Mouse (Mus musculus) cerebellum, adult 11-12 months (tissue): ENCODE data around the gene Rcor1.
"Not testable (repeated sequence)": the region's sequence is repeated elsewhere in the genome, so short reads cannot be mapped to it uniquely, and the experiment has no call there.

ENCODE experiments used
- DNase-seq: peaks from one replicate; pipeline ENCODE4 v3.0.0; 2022

The Rcor1 gene

DNA sequence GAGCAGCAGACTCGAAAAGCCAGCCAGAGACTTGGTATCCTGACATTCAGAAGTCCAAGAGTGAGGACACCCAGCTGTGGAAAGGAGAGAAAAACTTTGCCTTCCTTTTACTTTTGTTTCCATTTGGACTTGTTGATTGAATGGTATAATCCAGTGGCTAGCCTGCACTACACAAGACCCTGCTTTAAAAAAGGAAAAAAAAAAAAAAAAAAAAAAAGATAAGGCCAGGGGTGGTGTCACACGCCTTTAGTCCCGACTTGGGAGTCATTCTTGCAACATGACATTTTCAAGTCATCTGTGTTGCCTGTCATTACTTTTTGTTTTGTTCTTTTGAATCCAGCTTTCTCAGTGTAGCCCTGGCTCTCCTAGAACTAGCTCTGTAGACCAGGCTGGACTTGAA lies 17.6 kb upstream of the Rcor1 start:
- no peak for DNase-seq

DNA sequence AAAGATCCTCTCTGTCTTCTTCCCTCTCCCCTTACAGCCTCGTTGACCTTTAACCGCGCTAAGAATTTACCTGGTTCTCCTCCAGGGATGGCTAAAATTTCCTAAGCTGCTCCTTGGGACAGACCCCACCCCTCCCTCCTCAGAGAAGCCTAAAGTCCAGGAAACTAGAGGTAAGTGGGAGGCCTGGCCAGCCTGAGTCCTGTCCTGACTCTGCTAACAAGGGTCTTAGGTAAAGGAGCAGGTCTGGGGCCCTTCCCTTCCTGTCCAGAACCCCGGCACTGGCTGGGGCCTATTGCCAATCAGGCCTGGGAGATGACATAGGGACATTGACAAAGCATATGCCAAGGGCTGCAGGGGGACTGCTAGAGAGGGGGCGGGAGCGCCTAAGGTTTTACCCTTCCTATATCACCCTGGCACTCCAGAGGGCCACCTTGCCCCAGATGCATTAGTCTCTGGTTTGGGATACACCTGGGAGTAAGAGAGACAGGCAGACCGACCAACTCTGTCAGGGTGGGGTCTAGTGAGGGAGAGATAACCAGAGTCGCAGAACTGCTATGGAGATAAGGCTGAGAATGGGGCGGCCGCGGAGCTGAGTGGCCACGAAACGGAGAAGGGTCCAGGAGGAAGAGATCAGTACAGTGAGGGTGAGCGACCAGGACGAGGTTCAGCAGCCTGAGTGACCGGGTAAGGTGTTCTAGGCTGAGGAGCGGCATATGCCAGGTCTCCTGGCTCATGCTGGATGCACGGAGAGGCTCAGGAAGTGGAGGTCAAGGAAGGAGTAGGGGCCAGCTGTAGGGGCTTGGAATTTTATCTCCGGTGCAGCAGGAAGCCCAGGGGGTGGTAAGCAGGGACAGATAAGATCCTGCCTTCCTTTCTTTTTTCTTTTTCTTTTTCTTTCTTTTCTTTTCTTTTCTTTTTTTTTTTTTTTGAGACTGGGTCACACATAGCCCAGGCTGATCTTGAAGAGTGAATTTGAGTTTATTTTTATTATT lies 10.7 kb upstream of the Rcor1 start:
- DNase-seq, result no peak

DNA sequence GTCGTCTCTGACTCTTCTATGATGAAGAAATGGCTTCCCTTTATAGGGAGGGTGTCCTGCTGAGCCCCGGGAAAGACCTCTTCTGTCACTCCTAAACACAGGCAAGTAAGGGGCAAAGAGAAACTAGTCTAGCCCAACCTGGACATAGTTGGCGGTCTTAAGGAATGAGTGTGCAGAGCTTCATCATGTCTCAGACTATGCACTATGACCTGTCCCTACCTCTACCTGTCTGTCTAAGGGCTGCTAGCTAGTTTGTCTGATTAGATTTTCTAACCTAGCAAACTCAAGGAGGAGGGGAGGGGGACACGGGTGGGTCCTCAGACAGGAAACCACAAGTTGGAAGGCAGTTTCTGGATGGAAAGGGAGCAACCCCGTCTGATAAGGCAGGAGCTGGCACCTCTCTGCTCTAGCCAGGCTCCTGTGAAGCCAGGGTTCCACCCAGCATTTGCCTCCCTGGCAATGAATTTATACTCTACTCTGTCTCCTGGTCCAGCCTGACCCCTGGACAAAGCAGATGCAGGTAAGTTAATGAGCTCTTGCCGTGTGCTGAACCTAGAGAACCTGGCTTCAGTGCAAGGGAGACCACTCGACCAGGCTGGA lies 9.8 kb upstream of the Rcor1 start:
- no peak for DNase-seq

DNA sequence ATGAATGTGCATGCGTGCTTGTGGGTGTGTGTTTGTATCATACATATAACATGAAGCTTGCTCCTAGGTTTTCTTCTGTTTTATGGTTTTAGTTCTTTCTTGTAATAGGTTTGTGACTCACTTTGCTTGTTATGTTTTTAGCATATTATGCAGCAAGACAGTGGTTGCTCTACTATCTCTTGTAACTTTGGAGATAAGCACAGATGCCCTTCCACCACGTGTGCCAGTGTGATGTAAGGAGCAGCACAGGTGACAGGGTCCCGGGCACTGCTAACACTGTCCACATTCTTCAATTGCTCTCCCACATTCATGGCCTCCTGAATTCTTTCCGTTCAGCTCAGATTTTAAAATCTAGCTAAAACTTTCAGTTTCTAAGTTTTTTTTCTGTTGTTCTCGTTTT lies 6.3 kb upstream of the Rcor1 start:
- DNase-seq, result no peak

DNA sequence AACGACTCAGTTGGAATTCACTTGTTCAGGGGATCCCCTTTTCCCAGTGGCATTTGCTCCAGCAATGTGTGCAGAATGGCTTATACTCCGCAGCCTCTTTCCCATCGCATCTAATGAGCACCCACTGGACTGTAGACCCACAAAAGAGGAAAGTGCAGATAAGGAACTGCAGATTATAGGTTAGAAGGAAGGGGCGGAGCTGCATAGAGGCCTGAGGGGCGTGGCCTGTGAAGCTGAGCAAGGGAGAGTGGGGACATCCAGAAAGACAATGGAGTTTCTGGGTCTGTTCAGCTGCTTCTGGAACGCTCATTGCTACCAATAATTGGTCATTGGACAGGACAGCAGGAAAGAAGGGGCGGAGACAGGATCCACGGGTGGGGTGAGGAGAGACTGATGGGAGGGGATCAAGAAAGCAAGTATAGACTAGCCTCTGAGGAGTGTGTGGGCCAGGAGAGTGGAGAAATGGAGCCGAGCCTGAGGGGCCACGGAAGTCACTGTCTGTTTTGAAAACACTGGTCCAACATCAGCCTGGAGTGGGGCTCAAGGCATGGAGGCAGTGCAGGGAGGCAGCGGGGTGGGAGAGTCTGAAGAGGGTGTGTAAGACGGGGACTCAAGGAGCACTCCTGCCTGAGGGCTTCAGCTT lies 3.8 kb upstream of the Rcor1 start:
- DNase-seq, result no peak

DNA sequence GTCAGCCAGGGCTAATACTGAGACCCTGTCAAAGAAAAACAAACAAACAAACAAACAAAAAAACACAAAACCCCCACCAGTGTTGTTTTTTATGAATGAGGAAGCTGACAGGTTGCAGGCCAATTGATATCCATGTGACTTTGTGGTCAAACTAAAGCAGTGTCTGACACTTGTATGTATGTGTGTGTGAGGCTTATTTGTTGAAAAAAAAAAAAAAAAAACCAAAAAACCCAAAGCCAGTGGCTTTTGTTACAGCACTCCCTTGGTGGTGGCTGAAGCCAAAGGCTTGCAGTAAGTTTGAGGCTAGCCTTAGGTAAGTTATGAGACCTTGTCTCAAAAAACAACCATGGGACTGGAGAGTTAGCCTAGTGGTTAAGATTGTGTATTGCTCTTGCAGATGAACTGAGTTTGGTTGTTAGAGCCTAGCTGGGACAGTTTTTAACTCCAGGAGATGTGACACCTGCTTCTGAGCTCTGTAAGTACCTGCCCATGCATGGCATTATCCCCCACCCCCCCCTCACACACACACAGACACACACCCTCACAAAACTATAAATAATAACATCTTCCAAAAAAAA lies 2.9 kb upstream of the Rcor1 start:
- no peak for DNase-seq

DNA sequence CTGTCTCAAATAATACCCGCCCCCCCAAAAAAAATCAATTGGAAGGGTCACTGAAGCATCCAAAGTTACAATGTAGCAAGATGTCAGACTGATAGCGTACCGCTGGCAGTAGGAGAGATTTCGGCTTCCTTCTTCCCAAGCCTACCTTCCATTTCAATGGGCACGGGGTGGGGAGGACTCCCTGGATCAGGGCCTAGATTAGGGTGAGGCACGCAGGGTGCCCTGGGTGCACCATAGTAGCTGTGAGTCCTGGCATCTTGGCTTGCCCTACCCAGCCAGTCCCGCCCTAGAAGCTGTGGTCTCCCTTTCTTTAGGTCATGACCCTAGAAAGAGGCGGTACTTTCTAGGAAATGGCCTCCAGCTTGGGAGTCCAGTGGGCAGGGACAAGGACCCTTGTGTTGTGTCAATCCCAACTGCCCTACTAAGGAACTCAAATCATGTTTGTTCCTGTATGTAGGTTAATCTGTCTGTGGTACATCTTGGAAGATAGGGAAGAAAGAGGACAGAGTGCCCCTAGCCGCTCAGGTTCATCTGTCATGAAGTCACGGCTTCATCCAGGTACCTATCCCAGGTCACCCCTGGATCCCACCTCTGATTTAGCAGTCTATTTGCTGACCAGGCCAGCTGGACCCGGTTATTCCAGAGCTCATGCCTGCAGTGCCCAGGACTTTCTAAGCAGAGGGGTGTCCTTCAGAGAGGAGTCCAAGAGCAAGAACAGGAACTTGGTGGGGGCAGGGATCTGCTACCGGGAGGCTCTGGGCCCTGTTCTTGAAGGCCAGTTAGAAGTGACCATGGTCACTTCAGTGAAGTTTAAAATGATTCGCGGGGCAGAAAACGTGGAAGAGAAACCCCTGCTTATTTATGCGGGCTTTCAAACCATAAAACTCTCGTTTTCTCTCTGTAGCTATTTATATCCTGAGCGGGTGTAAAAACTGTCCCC lies 1.6 kb upstream of the Rcor1 start:
- DNase-seq, result peak; percentile 53

DNA sequence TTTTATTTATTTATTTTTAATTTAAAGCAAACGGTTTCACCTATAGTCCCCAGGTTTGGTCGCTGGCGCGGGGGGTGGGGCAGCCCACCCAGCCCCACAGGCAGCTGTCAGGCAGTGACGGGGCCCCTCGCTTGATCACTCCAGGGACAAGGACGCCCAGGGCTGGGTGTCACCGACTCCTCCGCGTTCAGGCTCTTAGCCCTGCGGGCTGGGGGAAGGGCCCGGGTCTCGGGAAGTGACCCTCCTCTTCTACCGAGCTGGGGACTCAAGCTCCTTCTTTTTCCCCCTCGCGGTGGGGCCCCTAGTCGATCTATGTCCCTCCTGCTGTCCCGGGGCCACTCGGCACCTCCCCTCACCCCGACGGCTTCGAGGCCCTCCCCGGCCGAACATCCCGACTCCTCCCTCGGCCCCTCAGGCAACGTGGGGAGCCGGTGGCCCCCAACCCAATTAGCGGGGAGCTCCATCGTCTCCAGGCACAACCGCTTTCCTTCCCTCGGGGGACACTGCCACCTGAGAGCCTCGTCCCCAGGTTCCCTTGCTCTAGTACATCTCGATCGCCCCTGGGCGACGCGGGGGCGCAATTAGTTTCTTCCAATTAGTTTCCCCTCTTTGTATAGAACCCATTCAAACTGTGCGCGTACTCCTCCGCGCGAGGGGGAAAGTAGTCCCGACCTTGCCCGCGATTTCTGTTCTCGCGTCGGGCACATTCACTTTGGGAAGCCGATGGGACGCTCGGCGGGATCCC lies 748 bp upstream of the Rcor1 start:
- no peak for DNase-seq

DNA sequence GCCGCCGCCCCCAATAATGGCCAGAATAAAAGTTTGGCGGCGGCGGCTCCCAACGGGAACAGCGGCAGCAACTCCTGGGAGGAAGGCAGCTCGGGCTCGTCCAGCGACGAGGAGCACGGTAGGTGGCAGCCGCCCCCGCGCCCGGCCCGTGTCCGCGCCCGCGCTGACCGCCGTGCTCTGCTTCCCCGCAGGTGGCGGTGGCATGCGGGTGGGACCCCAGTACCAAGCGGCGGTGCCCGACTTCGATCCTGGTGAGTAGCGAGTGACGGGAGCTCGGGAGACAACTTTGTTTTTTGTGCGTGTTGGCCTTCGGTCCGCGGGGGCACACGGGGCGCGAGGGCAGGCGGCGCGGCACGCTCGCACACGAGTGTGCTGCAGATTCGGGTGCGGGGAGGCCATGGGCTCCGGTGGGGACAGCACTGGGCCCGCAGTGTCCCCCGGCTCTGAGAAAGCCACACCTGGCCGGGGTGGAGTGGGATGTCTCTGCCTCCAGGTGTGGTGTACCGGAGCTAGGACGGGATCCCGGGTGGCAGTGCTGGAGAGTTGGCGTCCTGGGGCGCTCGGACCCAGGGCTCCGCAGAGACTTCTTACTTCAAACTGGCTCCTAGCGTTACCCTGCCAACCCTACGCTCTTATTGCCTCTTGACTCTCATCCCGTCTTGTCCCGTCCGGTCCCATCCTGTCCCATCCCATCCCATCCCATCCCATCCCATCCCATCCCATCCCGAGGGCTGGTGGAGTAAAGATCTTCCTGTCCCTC lies 800 bp downstream of the Rcor1 start:
- peak; percentile 55 for DNase-seq

DNA sequence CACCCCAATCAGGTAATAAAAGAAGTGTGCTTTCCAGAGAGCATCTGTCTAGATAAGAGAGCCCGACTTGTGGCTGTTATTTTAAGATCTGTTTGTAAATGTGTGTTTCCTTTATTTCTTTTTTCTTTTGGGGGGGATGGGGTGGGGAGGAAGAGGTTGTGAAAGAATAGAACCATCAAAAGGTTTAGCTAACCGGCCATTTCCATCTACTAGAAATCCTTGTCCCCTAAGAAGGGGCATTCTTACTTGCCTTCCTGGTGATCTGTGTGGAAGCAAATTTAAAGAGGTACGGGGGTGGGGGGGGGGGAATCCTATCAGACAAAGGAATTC lies 1.3 kb downstream of the Rcor1 start:
- DNase-seq, result no peak

DNA sequence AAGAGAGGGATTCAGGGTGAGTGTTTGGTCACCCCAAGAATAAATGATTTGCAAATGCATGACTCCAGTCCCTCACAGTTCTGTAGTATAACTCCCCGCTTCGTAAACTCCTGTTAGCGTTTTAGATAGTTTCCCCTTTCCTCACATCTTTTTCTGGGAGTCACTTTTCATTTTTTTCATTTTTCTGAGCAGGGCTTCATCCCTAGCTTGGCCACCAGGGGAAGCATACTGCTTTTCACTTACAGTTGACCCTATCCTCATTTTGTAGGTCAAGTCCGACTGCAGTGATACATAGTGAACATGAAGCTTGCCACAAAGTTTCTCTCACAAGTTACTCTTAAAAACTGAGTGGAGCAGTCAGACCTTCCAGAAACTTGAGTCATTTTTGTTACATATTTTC lies 2.0 kb downstream of the Rcor1 start:
- DNase-seq, result peak; percentile 26

DNA sequence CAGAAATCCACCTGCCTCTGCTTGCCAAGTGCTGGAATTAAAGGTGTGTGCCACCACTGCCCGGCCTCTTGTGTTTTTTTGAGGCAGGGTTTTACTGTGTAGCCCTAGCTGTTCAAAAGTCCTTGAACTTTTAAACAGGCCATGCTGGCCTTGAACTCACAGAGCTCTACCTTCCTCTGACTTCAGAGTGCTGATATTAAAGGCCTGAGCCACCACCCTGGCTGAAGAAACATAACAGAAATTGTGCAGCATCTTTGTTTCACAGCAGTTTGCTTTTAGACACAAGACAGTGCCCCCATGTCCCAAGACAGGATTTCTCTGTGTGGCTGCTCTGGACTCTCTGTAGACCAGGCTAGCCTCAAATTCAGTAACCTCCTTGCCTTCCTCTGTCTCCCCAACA lies 3.2 kb downstream of the Rcor1 start:
- DNase-seq, result no peak

DNA sequence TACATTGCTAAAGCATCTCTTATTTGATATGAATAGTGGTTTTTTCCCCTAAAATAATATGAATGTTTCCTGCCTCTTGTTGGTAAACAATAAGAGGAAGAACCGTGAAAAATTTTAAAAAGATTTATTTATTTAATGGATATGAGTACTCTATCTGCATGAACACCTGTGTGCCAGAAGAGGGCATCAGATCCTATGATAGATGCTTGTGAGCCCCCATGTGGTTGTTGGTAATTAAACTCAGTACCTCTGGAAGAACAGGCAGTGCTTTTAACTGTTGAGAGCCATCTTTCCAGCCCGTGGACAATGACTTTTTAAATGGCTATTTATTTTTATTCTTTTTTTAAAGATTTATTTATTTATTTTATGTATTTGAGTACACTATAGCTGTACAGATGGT lies 5.7 kb downstream of the Rcor1 start:
- no peak for DNase-seq

DNA sequence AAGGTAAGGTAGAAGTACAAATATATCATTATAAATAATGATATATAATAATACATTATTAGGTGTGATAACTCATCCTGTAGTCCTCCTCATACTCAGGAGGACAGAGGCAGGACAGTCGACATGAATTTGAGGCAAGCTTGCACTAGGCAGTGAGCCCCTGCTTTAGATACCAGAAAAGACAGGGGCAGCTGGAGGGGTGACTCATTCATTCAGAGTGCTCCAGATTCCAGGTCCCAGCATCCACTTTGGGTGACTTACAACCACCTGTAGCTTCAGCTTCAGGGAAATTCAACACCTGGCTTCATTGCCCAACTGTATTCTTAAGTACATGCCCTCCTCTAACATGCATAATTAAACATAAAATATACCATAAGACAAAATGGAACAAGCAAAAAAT lies 7.7 kb downstream of the Rcor1 start:
- DNase-seq, result no peak

DNA sequence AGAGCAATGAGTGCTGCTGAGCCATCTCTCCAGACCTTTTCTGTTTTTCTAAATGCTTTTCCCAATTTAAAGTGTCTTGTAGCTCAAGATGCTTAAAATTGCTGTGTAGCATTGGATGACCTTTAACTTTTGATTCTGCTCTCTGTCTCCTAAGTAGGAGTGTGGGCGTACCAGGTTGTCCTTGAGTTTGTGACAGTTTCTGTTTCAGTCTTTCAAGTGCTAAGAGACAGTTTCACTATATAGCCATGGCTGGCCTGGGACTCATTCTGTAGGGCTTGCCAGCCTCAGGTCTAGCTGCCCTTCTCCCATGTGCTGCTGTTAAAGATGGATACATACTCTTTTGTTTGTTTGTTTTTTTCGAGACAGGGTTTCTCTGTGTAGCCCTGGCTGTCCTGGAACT lies 9.1 kb downstream of the Rcor1 start:
- no peak for DNase-seq

DNA sequence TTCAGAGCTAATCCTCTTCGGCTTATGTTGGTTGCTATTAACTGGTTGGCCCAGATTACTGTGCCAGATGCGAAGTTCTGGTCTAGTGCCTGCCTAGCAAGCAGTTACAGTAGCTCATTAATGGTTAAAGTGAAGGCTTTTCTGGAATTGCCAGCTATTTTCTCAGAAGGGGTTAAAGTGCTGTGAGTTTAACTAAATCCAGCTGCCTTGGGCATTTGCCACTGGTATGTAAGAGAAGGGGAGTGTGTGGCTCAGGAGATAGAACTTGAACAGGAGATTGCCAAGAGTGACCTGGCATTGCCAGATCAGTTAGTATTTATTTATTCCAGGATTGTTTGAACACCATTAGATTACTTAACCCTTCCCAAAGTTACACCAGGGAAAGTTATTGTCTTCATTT lies 11.1 kb downstream of the Rcor1 start:
- DNase-seq, result no peak

DNA sequence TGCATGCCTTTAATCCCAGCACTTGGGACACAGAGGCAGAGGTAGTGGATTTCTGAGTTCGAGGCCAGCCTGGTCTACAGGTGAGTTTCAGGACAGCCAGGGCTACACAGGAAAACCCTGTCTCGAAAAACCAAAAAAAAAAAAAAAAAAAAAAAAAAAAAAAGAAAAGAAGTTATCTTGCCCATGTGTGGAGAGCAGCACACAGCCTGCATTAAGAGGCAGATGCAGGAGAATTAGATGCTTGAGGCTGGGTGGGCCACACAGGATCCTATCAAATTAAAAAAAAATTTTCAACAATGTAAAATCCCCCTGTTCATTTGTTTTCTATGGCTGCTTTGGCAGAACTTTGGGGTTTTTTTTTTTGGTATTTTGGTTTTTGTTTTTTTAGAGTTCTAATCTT lies 24.2 kb downstream of the Rcor1 start:
- DNase-seq, result no peak

DNA sequence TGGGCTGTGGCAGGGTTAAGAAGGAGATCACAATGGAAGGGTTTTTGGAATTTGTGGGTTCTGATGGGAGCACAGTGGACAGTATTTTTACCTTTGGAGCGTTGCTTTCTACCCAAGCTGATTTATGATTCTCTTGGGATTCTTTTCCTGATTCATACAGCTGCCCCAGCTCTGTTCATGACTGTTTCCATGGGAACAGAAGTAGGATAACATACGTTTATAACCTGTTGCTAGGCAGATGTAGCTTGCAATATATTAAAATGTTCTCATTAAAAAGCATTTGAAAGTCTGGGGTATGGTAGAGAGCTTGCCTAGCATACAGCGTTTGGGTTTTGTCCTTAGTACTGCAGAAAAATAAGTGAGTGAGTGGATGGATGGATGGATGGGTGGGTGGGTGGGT lies 25.1 kb downstream of the Rcor1 start:
- DNase-seq, result no peak

DNA sequence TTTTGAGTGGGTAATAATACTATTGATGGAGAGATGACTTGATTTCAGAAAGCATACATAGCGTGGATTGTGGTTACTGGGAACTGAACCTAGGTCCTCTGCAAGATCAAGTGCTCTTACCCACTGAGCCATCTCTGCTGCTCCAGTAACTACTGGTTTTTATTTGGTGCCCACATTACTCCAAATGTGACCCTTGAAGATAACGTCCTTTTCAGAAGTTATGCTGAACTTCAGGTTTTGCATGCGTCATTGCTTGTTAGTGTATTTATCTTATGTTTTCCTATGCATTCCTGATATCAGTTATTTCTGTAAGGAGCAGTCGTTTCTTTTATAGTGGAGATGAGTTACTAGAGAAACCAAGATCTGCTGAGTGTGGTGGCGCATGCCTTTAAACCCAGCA lies 26.2 kb downstream of the Rcor1 start:
- DNase-seq, result no peak

DNA sequence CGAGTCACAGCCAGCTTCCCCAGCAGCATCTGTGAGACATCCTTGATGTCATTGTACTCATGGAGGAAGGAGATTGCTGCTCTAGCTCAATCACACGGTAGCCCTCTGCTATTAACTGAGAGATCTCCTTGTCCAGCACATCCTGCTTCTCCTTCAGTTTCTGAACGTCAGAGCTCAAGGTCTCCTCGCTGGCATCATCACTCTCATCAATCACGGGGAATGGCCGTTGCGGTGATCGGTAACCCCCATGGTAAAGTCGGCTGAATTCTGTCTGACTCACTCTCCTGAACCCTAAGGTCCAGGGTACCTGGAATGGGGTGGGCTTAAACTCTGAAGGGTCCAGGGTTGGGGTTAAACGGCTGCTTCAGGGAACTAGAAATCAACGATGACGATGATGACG lies 28.7 kb downstream of the Rcor1 start:
- DNase-seq, result no peak

DNA sequence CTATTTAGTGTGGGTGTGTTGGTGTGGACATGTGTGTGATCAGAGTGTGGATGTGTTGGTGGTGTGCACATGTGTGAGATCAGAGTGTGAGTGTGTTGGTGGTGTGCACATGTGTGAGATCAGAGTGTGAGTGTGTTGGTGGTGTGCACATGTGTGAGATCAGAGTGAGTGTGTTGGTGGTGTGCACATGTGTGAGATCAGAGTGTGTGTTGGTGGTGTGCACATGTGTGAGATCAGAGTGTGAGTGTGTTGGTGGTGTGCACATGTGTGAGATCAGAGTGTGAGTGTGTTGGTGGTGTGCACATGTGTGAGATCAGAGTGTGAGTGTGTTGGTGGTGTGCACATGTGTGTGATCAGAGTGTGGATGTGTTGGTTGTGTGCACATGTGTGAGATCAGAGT lies 30.1 kb downstream of the Rcor1 start:
- not testable (repeated sequence) for DNase-seq
